Mouse (Mus musculus): Measurements from ENCODE around the gene Chmp6. TPM values are rescaled to one million over a fixed set of nuclear protein-coding genes. Genes with fewer than 3 reads are reported as not detected.

The Chmp6 gene
- total and polyA plus RNA-seq, 3 experiments = 58.3 to 76.7 TPM; not detected in 1

GRCm38 (mm10) chr11:119965053-119965452, 51.8 kb downstream of the Chmp6 start:
- H3K4me3 ChIP-seq (ENCODE audit: control insufficient read depth in 1 of 2, insufficient read depth in 1 of 2, low read depth in 2 of 2, low read length in 2 of 2) = no peak overlapping the region
- no peaks in the 10 kb centered on the region for H3K9me3 ChIP-seq (replicated peaks; ENCODE audit: insufficient read depth, low read length)
- H3K9ac ChIP-seq (ENCODE audit: control insufficient read depth, low read depth, low read length, poor library complexity, severe bottlenecking) = no peak overlapping the region
- H3K36me3 ChIP-seq (ENCODE audit: control insufficient read depth in 1 of 2, insufficient read depth in 2 of 2, low read length in 2 of 2) = no peaks in the 10 kb centered on the region
- no peaks in the 10 kb centered on the region for H3K27me3 ChIP-seq (ENCODE audit: control insufficient read depth in 1 of 2, insufficient read depth in 2 of 2, low read length in 2 of 2)
- no peak overlapping the region for H3K27ac ChIP-seq (ENCODE audit: control insufficient read depth, low read depth, low read length)
- TF ChIP-seq EP300 (IDR thresholded peaks at IDR 0.05; ENCODE audit: low read depth in 1 of 2, low read length in 2 of 2) (no peak), MYC (IDR thresholded peaks at IDR 0.05; ENCODE audit: low read depth, low read length) (no peak), MAZ (IDR thresholded peaks at IDR 0.05; ENCODE audit: low read depth, low read length) (no peak), USF2 (IDR thresholded peaks at IDR 0.05; ENCODE audit: borderline replicate concordance in 1 of 2, insufficient read depth in 1 of 2, low read depth in 1 of 2, low read length in 2 of 2) (no peak)
- no peaks in the 10 kb centered on the region for H3K4me1 ChIP-seq (ENCODE audit: control insufficient read depth in 1 of 2, insufficient read depth in 2 of 2, low read length in 2 of 2)
- no peaks in the 10 kb centered on the region for H3K79me2 ChIP-seq (ENCODE audit: control insufficient read depth, insufficient read depth, low read length, poor library complexity)
- no peak for DNase-seq (ENCODE audit: low read depth, low spot score)

- DNase-seq (ENCODE audit: low read depth, low spot score) = no peak
- no peaks in the 10 kb centered on the region for H3K79me2 ChIP-seq (ENCODE audit: control insufficient read depth, insufficient read depth, low read length, poor library complexity)
- no peaks in the 10 kb centered on the region for H3K36me3 ChIP-seq (ENCODE audit: control insufficient read depth in 1 of 2, insufficient read depth in 2 of 2, low read length in 2 of 2)
- H3K9ac ChIP-seq (ENCODE audit: control insufficient read depth, low read depth, low read length, poor library complexity, severe bottlenecking) = no peak overlapping the region
- no peak overlapping the region for H3K4me3 ChIP-seq (ENCODE audit: control insufficient read depth in 1 of 2, insufficient read depth in 1 of 2, low read depth in 2 of 2, low read length in 2 of 2)
- no peaks in the 10 kb centered on the region for H3K4me1 ChIP-seq (ENCODE audit: control insufficient read depth in 1 of 2, insufficient read depth in 2 of 2, low read length in 2 of 2)
- no peaks in the 10 kb centered on the region for H3K9me3 ChIP-seq (replicated peaks; ENCODE audit: insufficient read depth, low read length)
- no peaks in the 10 kb centered on the region for H3K27me3 ChIP-seq (ENCODE audit: control insufficient read depth in 1 of 2, insufficient read depth in 2 of 2, low read length in 2 of 2)
- no peak overlapping the region for H3K27ac ChIP-seq (ENCODE audit: control insufficient read depth, low read depth, low read length)
- TF ChIP-seq MEF2A (IDR thresholded peaks at IDR 0.05; ENCODE audit: extremely low read depth, insufficient replicate concordance, low read depth, low read length, poor library complexity, severe bottlenecking) = no peak
- TF ChIP-seq MAZ (IDR thresholded peaks at IDR 0.05; ENCODE audit: low read depth, low read length) = no peak
- no peak for TF ChIP-seq NRF1 (IDR thresholded peaks at IDR 0.05; ENCODE audit: insufficient read depth, low read depth, low read length, poor library complexity, severe bottlenecking)
- TF ChIP-seq ZMIZ1 (IDR thresholded peaks at IDR 0.05; ENCODE audit: low read depth, low read length) = no peak
- no peak for TF ChIP-seq ELF1 (IDR thresholded peaks at IDR 0.05; ENCODE audit: low read depth, low read length)
- TF ChIP-seq POLR2A (IDR thresholded peaks at IDR 0.05; ENCODE audit: control insufficient read depth in 1 of 2, insufficient read depth in 1 of 2, low read depth in 1 of 2, low read length in 2 of 2, poor library complexity in 1 of 2) = no peak
- no peak for TF ChIP-seq MYC (IDR thresholded peaks at IDR 0.05; ENCODE audit: low read depth, low read length)
- no peak for TF ChIP-seq TBP (IDR thresholded peaks at IDR 0.05; ENCODE audit: low read depth, low read length)
- TF ChIP-seq MYB (IDR thresholded peaks at IDR 0.05; ENCODE audit: low read depth, low read length) = no peak
- no peak for TF ChIP-seq NELFE (IDR thresholded peaks at IDR 0.05; ENCODE audit: low read depth, low read length)
- TF ChIP-seq HCFC1 (IDR thresholded peaks at IDR 0.05; ENCODE audit: low read depth, low read length) = no peak
- no peak for TF ChIP-seq MAFK (IDR thresholded peaks at IDR 0.05; ENCODE audit: borderline replicate concordance, low read depth, low read length)
- TF ChIP-seq BHLHE40 (IDR thresholded peaks at IDR 0.05; ENCODE audit: borderline replicate concordance, low read depth, low read length) = no peak
- no peak for TF ChIP-seq SMC3 (IDR thresholded peaks at IDR 0.05; ENCODE audit: low read depth, low read length)
- no peak for TF ChIP-seq MXI1 (IDR thresholded peaks at IDR 0.05; ENCODE audit: low read depth, low read length)
- TF ChIP-seq TAL1 (IDR thresholded peaks at IDR 0.05; ENCODE audit: low read length) = no peak
- no peak for TF ChIP-seq JUND (IDR thresholded peaks at IDR 0.05; ENCODE audit: low read depth, low read length)
- no peak for TF ChIP-seq CHD2 (IDR thresholded peaks at IDR 0.05; ENCODE audit: low read length)
- TF ChIP-seq RCOR1 (IDR thresholded peaks at IDR 0.05; ENCODE audit: low read depth, low read length) = no peak
Observed at GRCm38 (mm10) chr11:119966294-119966693, 53.1 kb downstream of the Chmp6 start.
